Mouse (Mus musculus) macrophage (primary cell): ENCODE data around the gene Armh1. TPM values are rescaled to one million over a fixed set of nuclear protein-coding genes. Genes with fewer than 3 reads are reported as not detected.

Experiments used
- H3K27ac ChIP-seq: fragments of 350-480 bp; formaldehyde crosslinking; 2 replicates; pipeline ENCODE4 v1.9.0; 2021
- H3K36me3 ChIP-seq: fragments of 350-480 bp; formaldehyde crosslinking; 2 replicates; pipeline ENCODE4 v1.9.0; 2021; ENCODE audit errors: inconsistent target
- H3K4me3 ChIP-seq: fragments of 350-480 bp; formaldehyde crosslinking; 2 replicates; pipeline ENCODE4 v1.9.0; 2021; ENCODE audit errors: inconsistent target
- H3K79me2 ChIP-seq: fragments of 350-480 bp; formaldehyde crosslinking; 2 replicates; pipeline ENCODE4 v1.9.0; 2021; ENCODE audit errors: inconsistent target
- WGBS: methylation state at CpG from one replicate; pipeline ENCODE4 v1.1.7; 2026; ENCODE audit warnings: inconsistent platforms; ENCODE audit not compliant: missing documents; 5-methylcytosine and 5-hydroxymethylcytosine counted together
- polyA plus RNA-seq: library from polyadenylated mRNA; stranded (reverse); fragments of 250-400 nt; gene quantifications from 3 replicates; pipeline ENCODE4 v1.2.4, GENCODE M21; 2018; ENCODE audit warnings: inconsistent platforms
- total RNA-seq, 78 experiments: library from RNA; depleted of rRNA; stranded (reverse); fragments of 250-400 nt; gene quantifications; 1 replicate in 9 of 78; 2 replicates in 24 of 78; 3 replicates in 43 of 78; 4 replicates in 2 of 78; pipeline ENCODE4 v1.2.4; 2018; ENCODE audit warnings: inconsistent platforms in 56 of 78

Armh1 gene
- not detected for total RNA-seq (2018; cell fraction: chromatin; rRNA removed)
- total RNA-seq (2018; cell fraction: cytosol; rRNA removed), result not detected
- not detected for total RNA-seq (2018; cell fraction: nucleus; rRNA removed)
- polyA plus RNA-seq, result not detected in 3 replicates

DNA sequence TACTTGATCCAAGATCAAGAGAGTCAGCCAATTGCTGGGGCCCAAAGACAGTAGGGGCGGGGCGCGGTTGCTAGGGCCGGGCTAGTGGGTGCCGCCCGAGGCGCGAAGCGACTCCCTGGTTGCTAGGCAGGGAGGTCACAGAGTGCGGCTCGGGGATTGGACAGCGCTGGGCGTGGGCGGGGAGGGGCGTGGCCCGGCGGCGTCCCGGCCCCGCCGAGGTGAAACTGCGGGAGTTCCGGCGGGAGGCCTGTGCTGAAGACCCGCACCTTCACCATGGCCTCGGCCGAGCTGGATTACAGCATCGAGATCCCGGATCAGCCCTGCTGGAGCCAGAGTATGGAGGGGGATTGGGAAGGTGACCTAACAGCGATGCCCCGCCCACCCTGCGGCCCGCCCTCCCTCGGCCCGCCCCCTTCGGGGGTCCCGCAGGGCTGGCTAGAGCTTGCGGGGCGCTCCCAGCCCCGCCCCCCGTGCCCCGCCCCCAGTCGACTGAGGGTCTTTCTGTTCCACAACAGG, at the start of gene Armh1, which contains the start of gene Tmem53:
Gene Armh1 (minus strand): TSS at position 325 of the 516 bp plus-strand sequence.
Gene Tmem53 (plus strand): TSS at position 151 of the 516 bp plus-strand sequence.
- H3K27ac ChIP-seq, result no peak within 1 kb of the TSS
- under 1% methylated on average over 40 of the region's 43 CpGs for WGBS
- no peak within 1 kb of the TSS; the same call in 1 of the 2 replicates for H3K4me3 ChIP-seq
- no peaks in the 10 kb centered on the region for H3K79me2 ChIP-seq
- no peaks in the 10 kb centered on the region for H3K36me3 ChIP-seq

DNA sequence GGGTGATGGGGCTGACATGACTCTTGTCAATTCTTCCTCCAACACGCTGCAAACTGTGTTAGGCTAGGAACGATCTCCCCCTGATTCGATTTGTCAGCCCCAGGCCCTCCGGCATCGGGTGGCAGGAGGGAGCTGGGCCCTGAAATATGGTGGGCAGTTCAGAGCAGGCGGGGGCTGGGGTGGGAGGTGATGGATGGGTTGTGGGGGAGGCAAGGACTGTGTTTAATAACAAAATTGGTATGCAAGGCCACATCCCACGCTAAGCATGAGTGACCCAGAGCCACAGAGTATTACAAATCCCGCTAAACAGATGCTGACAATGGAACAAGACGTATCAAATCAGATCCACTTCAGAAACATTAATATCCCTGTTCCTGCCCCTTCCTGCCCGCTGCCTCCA, 48.0 kb upstream of the Armh1 start:
- H3K79me2 ChIP-seq, result no peaks in the 10 kb centered on the region
- WGBS, result 91% methylated on average over 10 of the region's 10 CpGs
- no peak overlapping the region for H3K4me3 ChIP-seq
- no peak overlapping the region for H3K27ac ChIP-seq
- H3K36me3 ChIP-seq, result no peaks in the 10 kb centered on the region

DNA sequence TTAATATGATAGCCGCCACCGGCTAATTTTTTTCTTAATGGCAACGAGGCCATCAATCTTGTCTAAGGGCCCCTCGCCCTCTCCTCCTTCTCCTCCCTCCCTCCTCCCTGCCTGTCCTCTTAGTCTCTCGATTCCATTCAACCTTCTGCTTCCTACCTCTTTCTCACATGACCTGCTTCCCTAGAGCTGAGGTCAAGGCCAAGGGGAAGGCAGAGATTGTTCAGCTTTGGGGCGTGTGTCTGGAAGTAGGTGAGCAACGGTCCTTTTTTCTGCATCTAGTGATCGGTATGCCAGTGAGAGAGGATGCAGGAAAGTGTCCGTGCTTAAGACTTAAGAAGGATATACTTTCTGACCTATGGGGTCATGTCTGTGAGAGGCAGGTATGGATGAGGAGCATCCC, 45.9 kb upstream of the Armh1 start:
- WGBS, result 86% methylated on average over 9 of the region's 9 CpGs
- Histone ChIP-seq H3K4me3 (no peak overlapping the region), H3K79me2 (no peaks in the 10 kb centered on the region), H3K27ac (no peak overlapping the region), H3K36me3 (no peaks in the 10 kb centered on the region)

DNA sequence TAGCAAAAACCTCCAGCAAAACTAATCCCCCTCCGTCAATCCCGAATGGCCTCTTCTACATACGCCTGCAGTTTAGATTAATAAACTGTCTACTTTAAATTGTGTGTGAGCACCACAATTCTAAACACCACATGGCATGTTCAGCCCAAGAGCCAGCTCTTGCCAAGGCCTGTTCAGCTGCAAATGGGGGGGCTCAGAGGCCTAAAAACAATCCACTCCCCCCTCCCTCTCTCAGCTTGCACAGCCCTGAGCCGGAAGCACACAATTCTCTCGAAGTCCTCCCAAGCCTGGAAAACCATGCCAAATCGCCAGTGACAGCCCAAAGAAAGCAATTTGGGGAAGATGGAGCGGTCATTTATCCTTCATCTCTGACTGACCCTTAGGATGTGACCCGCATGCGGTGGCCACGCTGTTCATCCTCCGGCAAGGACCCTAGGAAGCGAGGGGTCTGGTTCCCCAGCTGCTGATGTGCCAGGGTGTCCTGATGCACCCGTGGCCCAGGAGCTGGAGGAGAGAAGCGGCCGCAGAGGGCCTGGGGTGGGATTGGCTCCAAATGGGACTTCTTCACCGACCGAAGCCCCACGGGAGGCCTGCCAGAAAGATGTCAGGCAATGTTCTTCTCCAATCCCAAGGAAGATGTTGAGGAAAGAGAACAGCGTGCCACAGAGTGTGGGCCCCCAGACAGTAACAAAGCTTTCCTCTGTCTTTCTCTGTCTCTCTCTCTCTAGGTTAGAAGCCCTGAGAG, 45.1 kb upstream of the Armh1 start:
- Histone ChIP-seq H3K79me2 (no peaks in the 10 kb centered on the region), H3K4me3 (no peak overlapping the region), H3K27ac (no peak overlapping the region), H3K36me3 (no peaks in the 10 kb centered on the region)
- 97% methylated on average over 19 of the region's 19 CpGs for WGBS

DNA sequence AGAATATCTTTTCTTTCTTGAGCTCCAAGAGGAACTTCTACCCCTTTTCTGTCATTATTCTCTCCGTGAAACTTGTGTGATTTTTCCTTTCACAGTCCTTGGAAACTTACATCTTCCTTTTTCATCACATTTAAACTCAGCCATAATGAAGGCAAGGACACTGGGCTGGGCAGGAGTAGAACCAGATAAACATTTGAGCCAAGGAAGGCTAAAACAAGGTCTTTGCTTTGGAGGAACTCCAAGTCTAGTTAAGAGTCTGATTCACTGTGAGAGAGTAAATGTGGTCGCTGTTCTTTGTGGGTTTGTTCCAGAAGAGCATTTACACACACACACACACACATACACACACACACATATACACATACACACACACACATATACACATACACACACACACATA, 39.8 kb upstream of the Armh1 start:
- H3K27ac ChIP-seq, result no peak overlapping the region
- 88% methylated on average over 2 of the region's 2 CpGs for WGBS
- peaks cover 6% of the 10 kb centered on the region; the same call in 1 of the 2 replicates for H3K36me3 ChIP-seq
- H3K4me3 ChIP-seq, result no peak overlapping the region
- peaks cover 9% of the 10 kb centered on the region for H3K79me2 ChIP-seq

DNA sequence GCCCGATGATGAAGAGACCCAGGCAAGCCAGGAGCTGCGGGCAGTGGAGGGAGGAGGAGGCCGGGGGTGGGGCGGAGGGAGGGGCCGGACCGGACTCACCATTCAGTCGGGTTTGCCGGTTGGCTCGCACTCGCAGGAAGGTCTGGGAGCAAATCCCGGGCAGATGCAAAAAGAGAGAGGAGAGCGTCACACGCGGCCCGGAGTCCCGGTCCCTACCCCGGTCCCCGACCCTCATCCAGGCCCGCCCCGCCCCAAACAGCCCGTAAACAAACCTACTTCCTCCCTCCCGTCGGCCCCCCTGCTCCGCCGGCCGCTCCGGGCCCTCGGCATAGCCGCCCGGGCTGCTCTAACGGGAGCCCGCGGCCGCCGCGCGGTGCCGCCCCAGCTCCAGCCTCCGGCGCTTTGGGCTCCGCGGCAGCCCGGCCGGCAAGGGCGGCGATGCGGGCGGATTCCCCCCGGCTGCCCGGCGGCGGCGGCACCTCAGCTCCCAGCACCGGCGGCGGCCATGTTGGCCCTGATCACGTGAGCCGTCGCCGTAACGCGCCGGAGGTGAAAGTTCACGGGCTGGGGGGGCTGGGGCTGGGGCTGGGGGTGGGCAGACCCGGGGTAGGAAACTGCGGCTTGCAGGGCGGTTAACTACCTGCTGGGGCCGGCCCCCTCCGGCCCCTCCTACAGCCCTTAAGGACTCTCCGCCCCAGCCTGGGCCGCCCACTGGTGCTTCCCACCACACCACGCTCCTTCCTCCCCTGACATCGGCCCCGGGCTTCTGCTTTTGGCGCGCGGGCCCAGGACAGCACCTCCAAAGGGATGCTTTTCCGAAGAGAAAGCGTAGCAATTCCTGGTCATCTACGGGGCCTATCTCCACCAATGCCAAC, 37.2 kb upstream of the Armh1 start:
- peak overlapping the region; percentile 42 for H3K27ac ChIP-seq
- H3K36me3 ChIP-seq, result peaks cover 31% of the 10 kb centered on the region
- WGBS, result 1% methylated on average over 54 of the region's 80 CpGs
- H3K4me3 ChIP-seq, result peak overlapping the region; percentile 54
- H3K79me2 ChIP-seq, result peaks cover 23% of the 10 kb centered on the region

DNA sequence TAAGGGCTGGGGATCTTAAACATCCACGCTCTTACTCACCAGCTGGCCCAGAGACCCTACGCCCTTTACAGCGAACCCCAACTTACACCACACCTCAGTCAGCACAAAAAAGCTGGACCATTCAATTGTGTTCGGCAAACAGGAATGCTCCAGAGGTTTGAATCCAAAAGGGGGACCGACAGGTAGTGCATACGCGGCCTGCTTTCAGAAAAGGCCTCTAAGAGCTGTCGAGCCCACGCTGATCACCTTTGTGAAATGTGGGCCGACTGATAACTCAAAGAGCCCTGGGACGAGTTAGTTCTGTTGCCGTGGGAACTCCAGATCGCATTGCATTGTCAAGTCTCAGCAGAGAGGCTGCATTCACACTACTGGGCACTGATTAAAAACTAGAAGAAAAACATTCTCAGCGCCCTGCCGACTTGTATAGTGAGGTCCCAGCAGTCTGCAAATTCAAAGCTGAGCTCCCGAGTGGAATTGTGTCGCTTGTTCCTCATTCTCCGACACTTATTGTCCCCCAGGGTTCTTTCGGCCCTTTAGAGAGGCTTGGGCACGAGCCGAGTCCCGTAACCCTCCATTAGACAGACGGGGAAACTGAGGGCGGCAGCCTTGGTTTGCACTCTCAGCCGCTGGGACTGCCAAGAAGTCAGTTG, 36.5 kb upstream of the Armh1 start:
- WGBS, result 49% methylated on average over 24 of the region's 25 CpGs
- peaks cover 23% of the 10 kb centered on the region for H3K79me2 ChIP-seq
- H3K27ac ChIP-seq, result peak overlapping the region; percentile 42
- H3K36me3 ChIP-seq, result peaks cover 38% of the 10 kb centered on the region
- peak overlapping the region; percentile 54 for H3K4me3 ChIP-seq

DNA sequence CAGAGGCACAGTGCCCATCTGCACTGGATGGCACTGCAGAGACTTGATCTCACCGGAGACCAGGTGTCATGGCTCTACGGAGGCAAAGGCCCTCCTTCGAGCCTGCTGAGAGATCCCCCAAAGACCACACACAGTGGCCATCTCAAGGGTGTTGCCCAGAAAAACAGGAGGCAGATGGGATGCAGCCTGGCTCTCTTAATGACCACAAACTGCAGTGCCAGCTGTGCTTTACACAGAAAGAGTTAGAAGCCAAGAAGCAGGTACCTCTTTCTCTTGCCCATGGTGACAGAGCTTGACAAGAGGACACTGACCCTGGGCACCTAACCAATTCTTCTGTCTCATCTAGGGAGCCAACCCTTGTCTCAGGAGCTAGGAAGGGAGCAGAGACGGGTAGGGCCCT, 32.4 kb upstream of the Armh1 start:
- Histone ChIP-seq H3K36me3 (peaks cover 75% of the 10 kb centered on the region), H3K27ac (no peak overlapping the region), H3K4me3 (no peak overlapping the region), H3K79me2 (peaks cover 23% of the 10 kb centered on the region)
- WGBS, result 89% methylated on average over 4 of the region's 4 CpGs

DNA sequence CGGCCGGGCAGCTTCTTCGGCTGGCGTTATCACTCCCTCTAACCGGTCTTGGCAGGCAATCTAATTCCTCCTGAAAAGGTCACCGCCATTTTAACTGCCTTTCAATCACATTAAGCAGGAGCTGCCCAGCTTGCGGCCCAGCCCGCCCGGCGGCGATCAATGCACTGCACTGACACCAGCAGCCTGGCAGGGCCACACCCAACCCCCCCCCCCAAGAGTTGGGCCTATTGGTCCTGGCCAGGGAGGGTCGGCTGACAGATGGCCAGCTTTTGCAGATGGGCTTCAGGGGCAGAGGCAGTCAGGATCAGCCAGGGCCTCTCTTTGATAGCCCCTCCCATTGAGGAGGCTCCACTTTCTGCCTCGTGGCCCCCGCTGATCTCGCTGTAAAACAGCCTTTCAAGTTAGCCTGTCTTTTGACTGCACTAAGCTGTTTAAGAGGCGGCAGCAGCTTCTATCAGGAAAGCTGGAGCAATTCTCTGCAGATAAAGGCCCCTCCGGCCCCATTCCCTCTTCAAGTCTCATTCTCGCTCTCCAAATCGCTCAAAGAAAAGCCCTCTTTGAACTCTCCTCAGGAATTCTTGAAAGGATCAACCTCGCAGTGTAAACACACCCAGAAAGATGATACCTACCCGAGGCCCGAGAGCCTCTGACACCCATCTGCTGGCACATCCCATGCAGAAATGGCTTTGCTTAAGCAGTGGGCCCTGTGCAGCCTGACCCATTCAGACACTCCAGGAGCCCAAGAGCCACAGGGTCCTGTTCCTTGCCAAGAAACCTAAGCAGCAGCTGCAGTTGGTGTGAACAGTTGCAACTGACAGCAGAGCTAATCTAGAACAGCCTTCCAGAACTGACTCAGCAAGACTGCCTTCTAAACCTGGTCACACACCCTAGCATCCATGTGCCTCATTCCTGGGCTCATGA, 31.6 kb upstream of the Armh1 start:
- Histone ChIP-seq H3K27ac (no peak overlapping the region), H3K4me3 (no peak overlapping the region), H3K36me3 (peaks cover 83% of the 10 kb centered on the region), H3K79me2 (peaks cover 23% of the 10 kb centered on the region)
- WGBS, result 94% methylated on average over 17 of the region's 22 CpGs

DNA sequence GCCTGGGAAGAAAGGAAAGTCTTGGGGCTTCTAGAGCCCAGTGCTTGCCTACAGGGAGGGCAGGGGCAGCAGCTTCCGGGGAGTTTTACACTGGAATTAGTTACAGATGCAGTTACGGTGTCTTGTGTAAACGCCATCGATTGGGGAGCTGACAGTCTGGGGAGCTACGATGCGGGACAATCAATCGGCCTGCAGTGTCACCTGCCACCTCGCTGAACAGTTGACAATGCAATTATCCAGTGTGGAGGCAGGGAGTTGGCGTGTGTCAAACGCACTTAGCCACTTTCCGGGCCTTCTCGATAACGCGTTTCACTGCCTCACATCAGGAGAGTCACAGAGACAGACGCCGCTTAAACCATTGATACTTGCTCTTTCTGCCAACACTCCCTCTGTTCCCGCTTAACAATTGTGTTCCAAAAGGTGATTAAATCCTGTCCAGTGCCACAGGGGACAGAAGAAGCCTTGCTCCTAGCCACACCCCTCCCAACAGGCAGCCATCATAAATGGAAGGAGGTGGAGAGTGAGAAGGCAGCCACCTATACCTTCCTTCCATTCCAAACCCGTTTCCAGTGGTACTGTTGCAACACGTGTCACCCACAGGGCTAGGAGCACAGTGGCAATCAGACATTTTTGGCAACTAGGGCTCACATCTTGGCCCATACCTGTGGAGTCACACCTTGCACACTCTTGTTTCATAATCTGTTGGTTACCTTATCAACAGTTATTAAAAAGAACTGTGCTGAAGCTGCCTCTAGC, 29.3 kb upstream of the Armh1 start:
- Histone ChIP-seq H3K36me3 (peaks cover 96% of the 10 kb centered on the region), H3K4me3 (no peak overlapping the region), H3K79me2 (peaks cover 10% of the 10 kb centered on the region; the same call in 1 of the 2 replicates), H3K27ac (no peak overlapping the region)
- WGBS, result 89% methylated on average over 19 of the region's 19 CpGs

DNA sequence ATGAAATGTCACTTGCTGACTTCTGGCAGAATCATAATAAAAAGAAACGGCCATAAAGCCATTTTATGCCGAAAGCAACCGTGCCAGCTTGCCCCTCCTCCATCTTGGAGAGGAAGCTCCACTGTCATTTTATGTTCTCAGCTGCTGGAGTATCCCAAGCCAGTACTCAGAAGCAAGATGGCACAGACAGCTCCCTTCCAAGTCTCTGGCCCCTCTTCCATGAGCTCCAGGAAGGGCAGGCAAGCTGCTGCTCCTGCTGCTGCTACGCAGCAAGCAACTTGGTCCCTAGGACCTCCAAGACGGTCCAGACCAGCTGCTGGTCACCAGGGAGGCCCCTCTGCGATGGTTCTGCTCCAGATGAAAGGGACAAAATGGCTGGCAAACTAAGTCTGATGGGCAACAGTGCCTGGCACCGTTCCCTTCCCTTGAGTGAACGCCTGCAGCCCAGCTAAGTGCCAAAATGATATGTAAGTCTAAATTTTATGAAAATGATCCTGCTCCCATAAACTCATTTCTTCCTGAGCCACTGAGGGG, 28.5 kb upstream of the Armh1 start:
- Histone ChIP-seq H3K36me3 (peaks cover 96% of the 10 kb centered on the region), H3K4me3 (no peak overlapping the region), H3K27ac (no peak overlapping the region), H3K79me2 (peaks cover 2% of the 10 kb centered on the region; the same call in 1 of the 2 replicates)
- WGBS, result 92% methylated on average over 8 of the region's 8 CpGs

DNA sequence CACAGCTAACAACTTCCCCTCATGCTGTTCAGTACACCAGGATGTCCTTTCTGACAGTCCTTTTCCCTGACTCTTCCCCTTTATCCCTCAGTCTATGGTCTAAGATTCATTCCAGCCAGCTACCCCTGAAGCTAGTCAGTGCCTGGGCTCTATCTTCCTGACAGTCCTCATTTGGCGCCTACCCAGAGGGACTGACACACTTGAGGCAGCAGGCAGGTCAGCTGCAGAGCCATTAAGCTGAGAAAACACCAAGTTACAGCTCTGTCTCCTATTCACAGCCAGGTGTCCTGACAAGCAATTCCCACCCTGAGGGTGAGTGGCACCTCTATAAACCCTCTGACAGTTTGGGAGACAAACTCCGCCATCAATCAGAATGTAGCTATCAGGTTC, 27.3 kb upstream of the Armh1 start:
- H3K36me3 ChIP-seq, result peaks cover 96% of the 10 kb centered on the region
- no peak overlapping the region for H3K4me3 ChIP-seq
- WGBS, result 100% methylated on average over 2 of the region's 2 CpGs
- H3K79me2 ChIP-seq, result no peaks in the 10 kb centered on the region; the same call in 1 of the 2 replicates
- H3K27ac ChIP-seq, result no peak overlapping the region
